Mouse (Mus musculus) thymus, adult 18-20 months (tissue): ENCODE results near the gene Ccdc62.

Experiments used
- DNase-seq, 2 experiments: peaks; one replicate each; pipeline ENCODE4 v3.0.0; 2022; ENCODE audit warnings: mixed read lengths in 2 of 2

Gene Ccdc62

GRCm38 (mm10) chr5:124004356-124005150, 74.1 kb downstream of the Ccdc62 start:
- DNase-seq, result peak in 1 of 2 experiments; percentile 37

GRCm38 (mm10) chr5:124005151-124005500, 74.6 kb downstream of the Ccdc62 start:
- DNase-seq, result no peak

GRCm38 (mm10) chr5:124005591-124005990, 75.1 kb downstream of the Ccdc62 start:
- DNase-seq, result no peak

- DNase-seq, result no peak
Measured at GRCm38 (mm10) chr5:124006082-124006873, 75.8 kb downstream of the Ccdc62 start.

GRCm38 (mm10) chr5:124006891-124007491, 76.5 kb downstream of the Ccdc62 start:
- DNase-seq, result no peak

GRCm38 (mm10) chr5:124010077-124010476, 79.6 kb downstream of the Ccdc62 start:
- no peak for DNase-seq

GRCm38 (mm10) chr5:124010910-124011655, 80.6 kb downstream of the Ccdc62 start:
- no peak for DNase-seq

- no peak for DNase-seq
Measured at GRCm38 (mm10) chr5:124011927-124012326, 81.4 kb downstream of the Ccdc62 start.

GRCm38 (mm10) chr5:124012885-124013284, 82.4 kb downstream of the Ccdc62 start:
- no peak for DNase-seq

GRCm38 (mm10) chr5:124013747-124014146, 83.3 kb downstream of the Ccdc62 start:
- no peak for DNase-seq

- DNase-seq, result no peak
Measured at GRCm38 (mm10) chr5:124014180-124014579, 83.7 kb downstream of the Ccdc62 start.

GRCm38 (mm10) chr5:124014791-124015251, 84.3 kb downstream of the Ccdc62 start:
- DNase-seq, result no peak

- DNase-seq, result no peak
Measured at GRCm38 (mm10) chr5:124015727-124016126, 85.2 kb downstream of the Ccdc62 start.

GRCm38 (mm10) chr5:124016291-124016821, 85.9 kb downstream of the Ccdc62 start:
- DNase-seq, result no peak

GRCm38 (mm10) chr5:124017941-124018340, 87.5 kb downstream of the Ccdc62 start:
- no peak for DNase-seq

GRCm38 (mm10) chr5:124018651-124019050, 88.2 kb downstream of the Ccdc62 start:
- DNase-seq, result no peak
